In the genomic region with DNA sequence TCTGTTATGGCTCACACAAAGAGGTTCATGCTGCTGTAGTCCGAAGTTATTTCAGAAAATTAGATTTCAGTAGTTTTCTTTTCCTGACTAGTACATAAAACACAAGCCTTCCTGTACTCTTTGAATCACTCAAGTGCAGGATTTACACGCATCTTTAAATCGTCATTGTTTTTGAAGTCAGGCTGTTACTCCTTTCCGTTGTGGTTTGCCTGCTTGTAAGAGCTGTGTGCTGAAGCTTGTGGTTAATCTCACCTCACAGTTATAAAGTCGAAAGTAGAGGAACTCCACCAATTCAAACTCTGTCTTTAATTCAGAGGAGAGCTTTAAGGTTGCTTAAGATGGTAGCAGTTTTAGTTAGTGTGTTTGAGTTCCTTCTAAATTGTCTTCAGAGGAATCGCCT, we compare ENCODE assay signal across 8 mouse cellular contexts.
A peak's percentile ranks its signal among the peaks of the same experiment; 100 is the strongest.
DNase-seq lines count a peak whose midpoint lies in the region; ATAC-seq and TF ChIP-seq lines count a peak whose summit lies in the region.

No protein-coding gene starts in this region.

- no peak for ATAC-seq in intestine, embryonic 14.5 days (replicated peaks; ENCODE audit: low FRiP score, low TSS enrichment, low read depth)
- no peak for ATAC-seq in midbrain, embryonic 15.5 days (replicated peaks)

- H3K36me3 ChIP-seq in intestine, embryonic 14.5 days (ENCODE audit: control insufficient read depth, insufficient read depth, low read length): no peaks in the 10 kb centered on the region
- H3K36me3 ChIP-seq in midbrain, embryonic 15.5 days (replicated peaks): no peaks in the 10 kb centered on the region

- 5% methylated on average over 6 of the region's 6 CpGs for WGBS in lung, adult 2 months
- WGBS in intestine, embryonic 14.5 days: 36% methylated on average over 6 of the region's 6 CpGs
- 38% methylated on average over 6 of the region's 6 CpGs for WGBS in midbrain, embryonic 15.5 days

- no peaks in the 10 kb centered on the region for H3K9me3 ChIP-seq in intestine, embryonic 14.5 days (ENCODE audit: control insufficient read depth, low read length)
- no peaks in the 10 kb centered on the region for H3K9me3 ChIP-seq in midbrain, embryonic 15.5 days

- no peak for TF ChIP-seq POLR2A in lung, adult 2 months (IDR thresholded peaks at IDR 0.05; ENCODE audit: borderline replicate concordance, extremely low read depth, low read depth, low read length)
- no peak for TF ChIP-seq POLR2A in cortical plate, adult 2 months (IDR thresholded peaks at IDR 0.05; ENCODE audit: extremely low read depth, insufficient read depth, low read length)

- peaks cover 3% of the 10 kb centered on the region for H3K27me3 ChIP-seq in intestine, embryonic 14.5 days (replicated peaks; ENCODE audit: control insufficient read depth, insufficient read depth, low read length)
- H3K27me3 ChIP-seq in midbrain, embryonic 15.5 days (replicated peaks): no peaks in the 10 kb centered on the region

- no peak for DNase-seq in lung, adult 2 months
- no peak for DNase-seq in lung, postnatal 14 days
- no peak for DNase-seq in intestine, embryonic 14.5 days (ENCODE audit: low spot score)
- DNase-seq in spleen, postnatal 14 days (ENCODE audit: low spot score in 2 of 2): no peak
- no peak for DNase-seq in right cerebral cortex, postnatal 36 days (ENCODE audit: low spot score in 2 of 2)
- no peak for DNase-seq in c-Kit-positive CD71-positive TER-119-positive erythroid progenitor cells, embryonic 14.5 days (ENCODE audit: low spot score)

- H3K4me1 ChIP-seq in lung, adult 2 months (ENCODE audit: control insufficient read depth, insufficient read depth, low read length): peaks cover 14% of the 10 kb centered on the region
- no peaks in the 10 kb centered on the region for H3K4me1 ChIP-seq in cortical plate, adult 2 months (ENCODE audit: control insufficient read depth, insufficient read depth, low read length)
- 0 out of 2 replicates have a peak, but pooled peaks cover 5% of the 10 kb centered on the region for H3K4me1 ChIP-seq in intestine, embryonic 14.5 days (replicated peaks; ENCODE audit: control insufficient read depth, insufficient read depth, low read length)
- peaks cover 12% of the 10 kb centered on the region for H3K4me1 ChIP-seq in midbrain, embryonic 15.5 days

- peak overlapping the region; percentile 98 for H3K4me3 ChIP-seq in lung, adult 2 months (replicated peaks; ENCODE audit: extremely low read depth, low read depth, low read length)
- peak overlapping the region; percentile 56; the same call in 1 of the 2 replicates for H3K4me3 ChIP-seq in cortical plate, adult 2 months (ENCODE audit: insufficient read depth, low read length)
- peak overlapping the region; percentile 67 for H3K4me3 ChIP-seq in intestine, embryonic 14.5 days (ENCODE audit: low read depth, low read length)
- peak overlapping the region; percentile 59; the same call in 1 of the 2 replicates for H3K4me3 ChIP-seq in midbrain, embryonic 15.5 days

- H3K9ac ChIP-seq in intestine, embryonic 14.5 days (ENCODE audit: low read length): peak overlapping the region; percentile 45; the same call in 1 of the 2 replicates
- H3K9ac ChIP-seq in midbrain, embryonic 15.5 days: no peak overlapping the region

- no peak overlapping the region for H3K27ac ChIP-seq in cortical plate, adult 2 months (ENCODE audit: insufficient read depth, low read length)
- H3K27ac ChIP-seq in intestine, embryonic 14.5 days (ENCODE audit: low read depth): no peak overlapping the region
- no peak overlapping the region for H3K27ac ChIP-seq in midbrain, embryonic 15.5 days

- H3K4me2 ChIP-seq in intestine, embryonic 14.5 days (ENCODE audit: low read length): peak overlapping the region; percentile 71
- peak overlapping the region; percentile 99 for H3K4me2 ChIP-seq in midbrain, embryonic 15.5 days

- no peak for TF ChIP-seq CTCF in lung, adult 2 months (IDR thresholded peaks at IDR 0.05; ENCODE audit: insufficient read depth, low read length)
- no peak for TF ChIP-seq CTCF in cortical plate, adult 2 months (IDR thresholded peaks at IDR 0.05; ENCODE audit: extremely low read depth, insufficient read depth, low read length)
